Mouse (Mus musculus): ENCODE results near the gene Tenm4. TPM values are rescaled to one million over a fixed set of nuclear protein-coding genes. Genes with fewer than 3 reads are reported as not detected.
A peak's percentile ranks its signal among the peaks of the same experiment; 100 is the strongest.

The Tenm4 gene
- polyA plus RNA-seq, 1 experiment from 2014 or later = 45.6 TPM

- WGBS = 28% methylated on average over 6 of the region's 6 CpGs
- Histone ChIP-seq H3K27me3 (no peaks in the 10 kb centered on the region), H3K9ac (no peak overlapping the region), H3K4me3 (no peak overlapping the region), H3K9me3 (no peaks in the 10 kb centered on the region), H3K4me2 (no peak overlapping the region), H3K27ac (no peak overlapping the region; the same call in 1 of the 2 replicates), H3K4me1 (peaks cover 69% of the 10 kb centered on the region), H3K36me3 (no peaks in the 10 kb centered on the region)
- no peak for ATAC-seq (ENCODE audit: insufficient number of reproducible peaks, insufficient read depth, low FRiP score, low TSS enrichment, low read depth)
These were observed 480.0 kb downstream of the Tenm4 start for GRCm38 (mm10) chr7:96651055-96651454.

DNA sequence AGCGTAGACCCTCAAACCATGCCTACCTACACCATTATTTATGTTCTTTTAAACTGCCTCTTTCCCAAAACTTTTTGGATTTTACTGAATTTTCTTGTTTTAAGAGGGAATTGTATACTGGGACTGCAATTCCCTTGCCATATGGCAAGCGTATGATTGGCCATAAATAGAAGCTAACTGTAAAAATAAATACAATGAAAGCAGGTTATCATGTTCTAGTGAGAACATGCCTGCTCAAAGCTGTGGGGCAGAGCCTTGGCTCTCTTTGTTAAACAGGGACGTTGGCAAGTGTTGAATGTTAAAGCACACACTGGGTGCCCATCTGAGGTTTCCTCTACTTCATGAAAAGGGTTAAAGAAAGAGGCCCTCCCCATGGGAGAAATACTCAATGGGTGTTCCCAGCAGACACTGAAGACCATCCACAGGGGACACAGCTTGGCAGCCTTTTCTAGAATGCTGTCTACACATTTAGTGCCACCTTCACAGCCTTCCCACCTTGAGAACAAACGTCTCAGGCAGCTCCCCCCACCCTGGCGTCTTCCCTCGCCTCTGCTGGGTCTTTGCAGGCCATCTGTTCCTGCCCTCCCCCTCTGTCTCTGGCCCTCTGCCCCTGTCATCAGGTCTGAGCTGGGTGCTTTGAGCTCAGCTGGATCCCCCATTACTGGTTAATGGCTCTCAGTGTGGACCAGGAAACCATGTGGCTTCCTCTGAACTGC is 480.7 kb downstream of the Tenm4 start:
- H3K4me3 ChIP-seq = no peak overlapping the region
- H3K36me3 ChIP-seq = no peaks in the 10 kb centered on the region
- no peak for ATAC-seq (ENCODE audit: insufficient number of reproducible peaks, insufficient read depth, low FRiP score, low TSS enrichment, low read depth)
- H3K27me3 ChIP-seq = no peaks in the 10 kb centered on the region
- H3K9ac ChIP-seq = no peak overlapping the region
- peaks cover 76% of the 10 kb centered on the region for H3K4me1 ChIP-seq
- H3K4me2 ChIP-seq = no peak overlapping the region
- H3K27ac ChIP-seq = 0 out of 2 replicates have a peak overlapping the region, but pooled peaks have one; percentile 2
- WGBS = 34% methylated on average over 6 of the region's 6 CpGs
- no peaks in the 10 kb centered on the region for H3K9me3 ChIP-seq

DNA sequence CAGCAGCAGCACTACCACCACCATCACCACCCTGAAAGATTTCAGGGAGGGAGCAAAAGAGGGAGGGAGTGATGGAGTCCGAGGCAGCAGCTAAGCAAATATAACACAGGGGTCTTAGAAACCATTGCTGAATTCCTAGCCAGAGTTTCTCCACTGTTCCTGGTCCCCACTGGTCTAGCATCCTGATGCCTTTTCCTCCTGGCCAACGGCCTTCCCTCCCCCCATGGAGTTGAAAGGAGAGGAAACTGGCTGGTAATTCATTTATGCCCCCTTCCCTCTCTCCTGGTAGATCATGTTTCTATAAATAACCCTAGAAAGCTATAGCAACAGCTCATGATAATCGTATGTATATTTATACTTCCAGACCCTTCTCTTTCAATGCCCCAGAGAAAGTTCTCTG is 481.8 kb downstream of the Tenm4 start:
- Histone ChIP-seq H3K4me2 (peak overlapping the region; percentile 2; the same call in 1 of the 2 replicates), H3K27ac (peak overlapping the region; percentile 33; the same call in 1 of the 2 replicates), H3K4me3 (no peak overlapping the region), H3K27me3 (no peaks in the 10 kb centered on the region), H3K9ac (no peak overlapping the region), H3K9me3 (no peaks in the 10 kb centered on the region), H3K36me3 (no peaks in the 10 kb centered on the region), H3K4me1 (peaks cover 78% of the 10 kb centered on the region)
- ATAC-seq (ENCODE audit: insufficient number of reproducible peaks, insufficient read depth, low FRiP score, low TSS enrichment, low read depth) = no peak
- WGBS = 18% methylated on average over 3 of the region's 3 CpGs

- Histone ChIP-seq H3K27ac (no peak overlapping the region), H3K9me3 (no peaks in the 10 kb centered on the region), H3K27me3 (no peaks in the 10 kb centered on the region), H3K4me3 (no peak overlapping the region), H3K36me3 (no peaks in the 10 kb centered on the region), H3K4me2 (no peak overlapping the region), H3K9ac (no peak overlapping the region), H3K4me1 (peaks cover 83% of the 10 kb centered on the region)
- WGBS = 70% methylated on average over 2 of the region's 2 CpGs
- ATAC-seq (ENCODE audit: insufficient number of reproducible peaks, insufficient read depth, low FRiP score, low TSS enrichment, low read depth) = no peak
These were observed 483.2 kb downstream of the Tenm4 start for GRCm38 (mm10) chr7:96654206-96654605.

GRCm38 (mm10) chr7:96655096-96655716 is 484.2 kb downstream of the Tenm4 start:
- H3K4me1 ChIP-seq = peaks cover 89% of the 10 kb centered on the region

GRCm38 (mm10) chr7:96657101-96657830 is 486.2 kb downstream of the Tenm4 start:
- H3K27ac ChIP-seq = peak overlapping the region; percentile 92
- peak overlapping the region; percentile 14; the same call in 1 of the 2 replicates for H3K4me3 ChIP-seq
- H3K4me1 ChIP-seq = peaks cover 89% of the 10 kb centered on the region
- no peaks in the 10 kb centered on the region for H3K36me3 ChIP-seq
- peak overlapping the region; percentile 44 for H3K4me2 ChIP-seq
- 0 out of 2 replicates have a peak overlapping the region, but pooled peaks have one; percentile 32 for H3K9ac ChIP-seq
- no peaks in the 10 kb centered on the region for H3K27me3 ChIP-seq
- WGBS = 2% methylated on average over 13 of the region's 13 CpGs
- ATAC-seq (ENCODE audit: insufficient number of reproducible peaks, insufficient read depth, low FRiP score, low TSS enrichment, low read depth) = peak; percentile 66
- H3K9me3 ChIP-seq = no peaks in the 10 kb centered on the region

More at GRCm38 (mm10) chr7:96655096-96655716, 484.2 kb downstream of the Tenm4 start:
- 70% methylated on average over 3 of the region's 3 CpGs for WGBS
- Histone ChIP-seq H3K36me3 (no peaks in the 10 kb centered on the region), H3K4me3 (no peak overlapping the region), H3K4me2 (no peak overlapping the region), H3K27me3 (no peaks in the 10 kb centered on the region), H3K9me3 (no peaks in the 10 kb centered on the region), H3K9ac (no peak overlapping the region), H3K27ac (no peak overlapping the region)
- no peak for ATAC-seq (ENCODE audit: insufficient number of reproducible peaks, insufficient read depth, low FRiP score, low TSS enrichment, low read depth)

DNA sequence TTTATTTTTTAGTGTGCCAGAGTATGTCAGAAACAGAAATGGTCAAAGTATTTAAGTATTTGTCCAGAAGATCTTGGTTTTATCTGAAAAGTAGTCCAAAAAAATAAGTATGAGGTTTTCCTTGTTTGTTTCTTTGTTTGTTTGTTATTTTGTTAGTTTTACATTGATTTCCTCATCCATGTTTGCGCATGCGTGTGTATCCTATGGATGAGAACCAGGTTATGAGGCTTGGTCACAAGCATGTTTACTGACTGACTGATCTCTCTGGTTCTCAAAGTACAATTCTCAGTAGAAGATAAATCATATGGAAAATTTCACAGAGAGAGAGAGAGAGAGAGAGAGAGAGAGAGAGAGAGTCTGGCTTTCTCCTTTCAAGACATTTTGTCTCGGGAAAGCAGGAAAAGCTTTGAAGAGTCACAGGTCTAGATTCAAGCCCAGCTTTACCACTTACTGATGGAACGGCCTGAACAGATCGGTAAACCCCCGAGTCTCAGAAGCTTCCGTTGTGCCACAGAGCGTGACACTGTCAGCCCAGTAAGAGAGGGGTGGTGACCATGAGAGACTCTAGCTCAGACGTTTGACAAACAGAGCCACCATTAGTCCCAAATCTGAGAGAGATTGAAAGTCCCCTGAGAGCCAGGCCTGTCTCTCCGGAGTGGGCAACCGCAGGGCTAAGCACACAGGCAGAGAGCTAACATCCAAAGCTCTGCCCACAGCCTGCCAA is 487.0 kb downstream of the Tenm4 start:
- peak overlapping the region; percentile 46; the same call in 1 of the 2 replicates for H3K9ac ChIP-seq
- WGBS = 54% methylated on average over 11 of the region's 11 CpGs
- H3K4me1 ChIP-seq = peaks cover 88% of the 10 kb centered on the region

DNA sequence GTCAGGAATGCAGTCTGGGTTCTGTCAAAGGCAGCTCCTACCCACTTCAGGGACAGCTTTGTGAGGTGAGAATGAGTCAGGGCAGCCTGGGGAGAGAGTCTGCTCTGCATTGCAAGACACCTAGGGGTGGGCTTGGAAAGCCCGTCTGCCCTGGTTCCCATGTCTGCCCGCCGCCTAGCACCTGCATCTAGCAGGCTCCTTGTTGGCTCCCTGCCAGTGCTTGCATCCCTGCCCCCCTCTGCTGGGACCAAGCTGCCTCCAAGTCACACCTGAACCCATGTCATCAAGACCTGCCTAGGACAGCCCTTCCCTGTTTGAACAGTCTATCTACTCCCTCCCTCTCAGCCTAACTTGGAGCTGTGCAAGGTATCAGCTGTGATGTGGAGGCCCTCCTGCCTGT is 489.9 kb downstream of the Tenm4 start:
- Histone ChIP-seq H3K4me1 (peaks cover 81% of the 10 kb centered on the region), H3K4me3 (no peak overlapping the region), H3K4me2 (no peak overlapping the region), H3K9me3 (no peaks in the 10 kb centered on the region), H3K36me3 (no peaks in the 10 kb centered on the region), H3K27me3 (no peaks in the 10 kb centered on the region), H3K9ac (no peak overlapping the region), H3K27ac (peak overlapping the region; percentile 45; the same call in 1 of the 2 replicates)
- WGBS = 66% methylated on average over 3 of the region's 3 CpGs
- ATAC-seq (ENCODE audit: insufficient number of reproducible peaks, insufficient read depth, low FRiP score, low TSS enrichment, low read depth) = peak; percentile 67

More for the DNA sequence above, 487.0 kb downstream of the Tenm4 start:
- no peak overlapping the region for H3K4me3 ChIP-seq
- peak overlapping the region; percentile 92; the same call in 1 of the 2 replicates for H3K27ac ChIP-seq
- no peak for ATAC-seq (ENCODE audit: insufficient number of reproducible peaks, insufficient read depth, low FRiP score, low TSS enrichment, low read depth)
- H3K4me2 ChIP-seq = no peak overlapping the region
- H3K27me3 ChIP-seq = no peaks in the 10 kb centered on the region
- no peaks in the 10 kb centered on the region for H3K9me3 ChIP-seq
- H3K36me3 ChIP-seq = no peaks in the 10 kb centered on the region

- Histone ChIP-seq H3K4me3 (no peak overlapping the region), H3K9ac (no peak overlapping the region), H3K27ac (peak overlapping the region; percentile 45), H3K4me2 (no peak overlapping the region), H3K9me3 (no peaks in the 10 kb centered on the region), H3K36me3 (no peaks in the 10 kb centered on the region), H3K4me1 (peaks cover 78% of the 10 kb centered on the region), H3K27me3 (no peaks in the 10 kb centered on the region)
- 40% methylated on average over 12 of the region's 12 CpGs for WGBS
- ATAC-seq (ENCODE audit: insufficient number of reproducible peaks, insufficient read depth, low FRiP score, low TSS enrichment, low read depth) = no peak
These were observed 490.5 kb downstream of the Tenm4 start for GRCm38 (mm10) chr7:96661352-96662169.

- Histone ChIP-seq H3K27ac (peak overlapping the region; percentile 16; the same call in 1 of the 2 replicates), H3K9ac (no peak overlapping the region), H3K4me3 (no peak overlapping the region), H3K27me3 (no peaks in the 10 kb centered on the region), H3K9me3 (no peaks in the 10 kb centered on the region), H3K4me1 (peaks cover 77% of the 10 kb centered on the region), H3K4me2 (no peak overlapping the region), H3K36me3 (no peaks in the 10 kb centered on the region)
- WGBS = 65% methylated on average over 7 of the region's 7 CpGs
- ATAC-seq (ENCODE audit: insufficient number of reproducible peaks, insufficient read depth, low FRiP score, low TSS enrichment, low read depth) = no peak
These were observed 492.3 kb downstream of the Tenm4 start for GRCm38 (mm10) chr7:96663336-96663735.

Data from embryonic facial prominence, embryonic 13.5 days (tissue).